Mouse (Mus musculus) neural tube, embryonic 11.5 days (tissue): ENCODE measurements at regions not wholly inside any gene's neighbourhood (a gene's known extent, or its start where the extent isn't known, plus 50 kb on each side); places are given as distances from the start of the nearest gene placed in this dataset.

Experiments used
- ATAC-seq: fragments of 200-750 bp; cut with Nextera tagmentation; 2 replicates; pipeline ENCODE4 v1.8.0; 2017; ENCODE audit warnings: moderate number of reproducible peaks, mild to moderate bottlenecking, moderate TSS enrichment, moderate library complexity; ENCODE audit not compliant: insufficient read depth, low FRiP score, low TSS enrichment
- DNase-seq: peaks from one replicate; pipeline ENCODE4 v3.0.0-alpha.2; 2015; ENCODE audit warnings: low spot score
- H3K27ac ChIP-seq: fragments of 300-500 bp; sonication (generic); 2 replicates; pipeline ENCODE4 v1.5.1; 2014; ENCODE audit warnings: low read depth, mild to moderate bottlenecking, low read length
- H3K27me3 ChIP-seq: fragments of 300-500 bp; sonication (generic); 2 replicates; pipeline ENCODE4 v1.6.1; 2014; ENCODE audit warnings: mild to moderate bottlenecking, low read length, mixed read lengths; ENCODE audit not compliant: control insufficient read depth, insufficient read depth
- H3K36me3 ChIP-seq: fragments of 300-500 bp; sonication (generic); 2 replicates; pipeline ENCODE4 v1.6.1; 2014; ENCODE audit warnings: mild to moderate bottlenecking, low read length, moderate library complexity, mixed read lengths; ENCODE audit not compliant: control insufficient read depth, insufficient read depth
- H3K4me1 ChIP-seq: fragments of 300-500 bp; sonication (generic); 2 replicates; pipeline ENCODE4 v1.6.1; 2014; ENCODE audit warnings: low read length, mixed read lengths; ENCODE audit not compliant: control insufficient read depth, insufficient read depth
- H3K4me2 ChIP-seq: fragments of 300-500 bp; sonication (generic); 2 replicates; pipeline ENCODE4 v1.6.1; 2014; ENCODE audit warnings: low read depth, mild to moderate bottlenecking, moderate library complexity
- H3K4me3 ChIP-seq: fragments of 300-500 bp; sonication (generic); 2 replicates; pipeline ENCODE4 v1.5.1; 2014; ENCODE audit warnings: low read depth, low read length
- H3K9ac ChIP-seq: fragments of 300-500 bp; sonication (generic); 2 replicates; pipeline ENCODE4 v1.6.1; 2014; ENCODE audit warnings: mild to moderate bottlenecking, low read length
- H3K9me3 ChIP-seq: fragments of 300-500 bp; sonication (generic); 2 replicates; pipeline ENCODE4 v1.6.1; 2016; ENCODE audit warnings: low read length; ENCODE audit not compliant: control insufficient read depth
- WGBS: fragments of 180-500 bp; shearing (Covaris S2); extraction: QIAGEN DNeasy Blood & Tissue Kit; methylation state at CpG from one replicate; pipeline ENCODE4 v1.1.7; 2014; 5-methylcytosine and 5-hydroxymethylcytosine counted together

GRCm38 (mm10) chr9:98791709-98792108 lies 50.6 kb upstream of the Prr23a1 start:
- Histone ChIP-seq H3K27ac (no peak overlapping the region), H3K9ac (no peak overlapping the region), H3K4me3 (no peak overlapping the region), H3K4me2 (no peak overlapping the region), H3K27me3 (no peaks in the 10 kb centered on the region), H3K36me3 (no peaks in the 10 kb centered on the region), H3K9me3 (no peaks in the 10 kb centered on the region), H3K4me1 (no peaks in the 10 kb centered on the region)
- 69% methylated on average over 4 of the region's 4 CpGs for WGBS
- no peak for DNase-seq
- no peak for ATAC-seq

DNA sequence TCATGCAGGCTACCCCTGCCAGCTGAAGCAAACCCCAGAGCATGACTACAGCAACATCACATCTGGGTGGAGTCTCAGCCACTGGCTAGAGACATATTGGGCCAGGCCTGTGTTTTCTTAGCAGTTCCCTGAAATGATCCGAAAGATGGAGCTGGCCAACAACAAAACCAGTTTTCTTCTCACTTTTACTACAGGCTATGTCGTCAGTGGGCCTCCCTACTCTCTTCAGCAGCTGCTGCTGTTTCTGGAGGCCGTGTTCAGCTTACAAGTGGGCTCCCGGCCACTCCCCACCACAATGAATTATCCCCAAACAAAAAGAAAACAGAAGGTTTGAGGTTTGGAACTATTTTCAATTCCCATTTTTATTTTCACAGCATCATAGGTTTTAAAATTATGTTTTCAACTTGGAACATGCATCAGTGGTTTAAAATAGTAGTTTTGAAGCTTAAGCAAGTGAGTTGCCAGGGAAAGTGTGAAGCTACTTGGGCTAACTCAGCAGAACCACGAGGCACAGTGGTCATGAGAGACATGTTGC lies 68.6 kb upstream of the Prr23a1 start:
- H3K36me3 ChIP-seq, result no peaks in the 10 kb centered on the region
- no peaks in the 10 kb centered on the region for H3K27me3 ChIP-seq
- ATAC-seq (no peak), DNase-seq (no peak)
- no peaks in the 10 kb centered on the region for H3K9me3 ChIP-seq
- no peak overlapping the region for H3K9ac ChIP-seq
- no peak overlapping the region for H3K4me3 ChIP-seq
- H3K27ac ChIP-seq, result no peak overlapping the region
- H3K4me2 ChIP-seq, result no peak overlapping the region
- no peaks in the 10 kb centered on the region for H3K4me1 ChIP-seq
- 71% methylated on average over 5 of the region's 5 CpGs for WGBS

- no peaks in the 10 kb centered on the region for H3K36me3 ChIP-seq
- H3K4me1 ChIP-seq, result no peaks in the 10 kb centered on the region
- H3K27me3 ChIP-seq, result no peaks in the 10 kb centered on the region
- 86% methylated on average over 11 of the region's 11 CpGs for WGBS
- H3K27ac ChIP-seq, result no peak overlapping the region
- H3K9ac ChIP-seq, result no peak overlapping the region
- H3K9me3 ChIP-seq, result no peaks in the 10 kb centered on the region
- ATAC-seq (no peak), DNase-seq (no peak)
- no peak overlapping the region for H3K4me3 ChIP-seq
- H3K4me2 ChIP-seq, result no peak overlapping the region
Observed at GRCm38 (mm10) chr9:98773212-98773611, 69.1 kb upstream of the Prr23a1 start.

DNA sequence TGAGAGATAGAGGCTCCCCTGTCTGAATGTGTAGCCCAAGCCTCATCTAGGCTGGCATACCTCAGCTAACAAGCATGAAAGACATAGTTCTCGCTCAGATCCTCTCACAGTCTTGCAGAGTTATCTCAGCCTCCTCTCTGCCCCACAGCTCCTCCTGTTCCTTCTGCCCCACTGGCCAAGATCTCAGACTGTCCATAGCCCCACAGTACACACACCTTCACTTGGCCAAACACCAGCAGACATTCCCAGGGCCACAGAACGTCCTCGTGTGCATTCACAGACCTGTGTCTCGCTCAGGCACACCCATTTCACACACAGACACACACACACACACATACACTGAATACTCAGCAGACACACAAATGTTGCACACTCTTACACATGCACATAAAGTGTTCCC lies 87.5 kb upstream of the Prr23a1 start:
- DNase-seq, result no peak
- Histone ChIP-seq H3K27ac (no peak overlapping the region), H3K27me3 (no peaks in the 10 kb centered on the region), H3K36me3 (no peaks in the 10 kb centered on the region), H3K4me2 (no peak overlapping the region), H3K4me3 (no peak overlapping the region), H3K4me1 (no peaks in the 10 kb centered on the region), H3K9me3 (no peaks in the 10 kb centered on the region), H3K9ac (no peak overlapping the region)
- WGBS, result 82% methylated on average over 4 of the region's 4 CpGs
- no peak for ATAC-seq

- Histone ChIP-seq H3K4me1 (no peaks in the 10 kb centered on the region), H3K27me3 (no peaks in the 10 kb centered on the region)
- WGBS, result 83% methylated on average over 6 of the region's 6 CpGs
Observed at GRCm38 (mm10) chr9:98753356-98753953, 88.8 kb upstream of the Prr23a1 start.

DNA sequence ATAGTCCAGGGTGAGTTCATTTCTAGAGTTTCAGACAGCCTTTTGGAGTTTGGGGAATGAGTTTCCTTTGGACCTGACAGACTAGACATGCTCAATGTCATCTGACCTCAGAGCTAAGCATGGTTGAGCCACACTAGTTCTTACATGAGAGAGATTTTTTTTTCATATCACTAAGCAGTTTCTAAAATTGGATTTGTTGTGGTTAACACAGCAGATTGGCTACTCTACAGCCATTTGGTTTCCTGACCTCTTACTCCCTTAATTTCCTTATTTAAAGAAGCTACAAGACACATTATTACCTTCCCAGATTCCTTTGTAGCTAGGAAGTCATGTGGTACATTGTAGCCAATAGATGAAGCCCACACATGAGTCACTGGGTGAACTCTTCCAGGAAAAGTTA lies 98.5 kb upstream of the Prr23a1 start:
- DNase-seq, result no peak
- no peaks in the 10 kb centered on the region for H3K27me3 ChIP-seq
- no peak overlapping the region for H3K4me3 ChIP-seq
- ATAC-seq, result no peak
- H3K9me3 ChIP-seq, result no peaks in the 10 kb centered on the region
- no peak overlapping the region for H3K27ac ChIP-seq
- no peak overlapping the region for H3K4me2 ChIP-seq
- H3K36me3 ChIP-seq, result no peaks in the 10 kb centered on the region
- no peaks in the 10 kb centered on the region for H3K4me1 ChIP-seq
- H3K9ac ChIP-seq, result no peak overlapping the region

More at GRCm38 (mm10) chr9:98753356-98753953, 88.8 kb upstream of the Prr23a1 start:
- no peak overlapping the region for H3K9ac ChIP-seq
- H3K27ac ChIP-seq, result no peak overlapping the region
- ATAC-seq (no peak), DNase-seq (no peak)
- H3K9me3 ChIP-seq, result no peaks in the 10 kb centered on the region
- H3K36me3 ChIP-seq, result no peaks in the 10 kb centered on the region
- H3K4me3 ChIP-seq, result no peak overlapping the region
- H3K4me2 ChIP-seq, result no peak overlapping the region

GRCm38 (mm10) chr9:98727276-98727860 lies 114.9 kb upstream of the Prr23a1 start:
- Histone ChIP-seq H3K9me3 (no peaks in the 10 kb centered on the region), H3K27me3 (no peaks in the 10 kb centered on the region), H3K27ac (no peak overlapping the region), H3K4me1 (no peaks in the 10 kb centered on the region), H3K4me3 (no peak overlapping the region), H3K36me3 (no peaks in the 10 kb centered on the region), H3K4me2 (no peak overlapping the region), H3K9ac (no peak overlapping the region)
- 64% methylated on average over 5 of the region's 5 CpGs for WGBS
- ATAC-seq (no peak), DNase-seq (no peak)

- no peaks in the 10 kb centered on the region for H3K27me3 ChIP-seq
- 56% methylated on average over 5 of the region's 5 CpGs for WGBS
- ATAC-seq, result no peak
- no peak overlapping the region for H3K4me2 ChIP-seq
- no peak overlapping the region for H3K4me3 ChIP-seq
- H3K4me1 ChIP-seq, result no peaks in the 10 kb centered on the region
- no peak overlapping the region for H3K27ac ChIP-seq
- no peak for DNase-seq
- H3K9me3 ChIP-seq, result no peaks in the 10 kb centered on the region
- no peaks in the 10 kb centered on the region for H3K36me3 ChIP-seq
- H3K9ac ChIP-seq, result no peak overlapping the region
Observed at GRCm38 (mm10) chr9:98726638-98727037, 115.7 kb upstream of the Prr23a1 start.

- DNase-seq (no peak), ATAC-seq (no peak)
- no peaks in the 10 kb centered on the region for H3K9me3 ChIP-seq
- 86% methylated on average over 3 of the region's 3 CpGs for WGBS
- H3K4me1 ChIP-seq, result no peaks in the 10 kb centered on the region
- no peak overlapping the region for H3K27ac ChIP-seq
- H3K4me2 ChIP-seq, result no peak overlapping the region
- H3K36me3 ChIP-seq, result no peaks in the 10 kb centered on the region
- H3K4me3 ChIP-seq, result no peak overlapping the region
- H3K27me3 ChIP-seq, result no peaks in the 10 kb centered on the region
- no peak overlapping the region for H3K9ac ChIP-seq
Observed at GRCm38 (mm10) chr9:98722885-98723284, 119.4 kb upstream of the Prr23a1 start.
